Mouse (Mus musculus) ovary, postnatal 10 days (tissue): ENCODE data around the gene Ate1.
"Not testable (repeated sequence)": the region's sequence is repeated elsewhere in the genome, so short reads cannot be mapped to it uniquely, and the experiment has no call there.

Experiments used
- DNase-seq: peaks from one replicate; pipeline ENCODE4 v3.0.0; 2022; ENCODE audit warnings: low spot score

The Ate1 gene

GRCm38 (mm10) chr7:130520049-130520425, at the start of gene Ate1:
Gene Ate1 (minus strand): TSS chr7:130520369.
- DNase-seq, result no peak

- DNase-seq, result no peak
Observed at GRCm38 (mm10) chr7:130568783-130569436, 48.7 kb upstream of the Ate1 start.

GRCm38 (mm10) chr7:130564596-130564995, 44.4 kb upstream of the Ate1 start:
- DNase-seq, result no peak

- DNase-seq, result no peak
Observed at GRCm38 (mm10) chr7:130563880-130564279, 43.7 kb upstream of the Ate1 start.

- no peak for DNase-seq
Observed at GRCm38 (mm10) chr7:130563276-130563675, 43.1 kb upstream of the Ate1 start.

- no peak for DNase-seq
Observed at GRCm38 (mm10) chr7:130560933-130561332, 40.8 kb upstream of the Ate1 start.

GRCm38 (mm10) chr7:130558592-130558991, 38.4 kb upstream of the Ate1 start:
- DNase-seq, result no peak

GRCm38 (mm10) chr7:130555597-130555996, 35.4 kb upstream of the Ate1 start:
- no peak for DNase-seq

GRCm38 (mm10) chr7:130553321-130553720, 33.2 kb upstream of the Ate1 start:
- no peak for DNase-seq

- DNase-seq, result no peak
Observed at GRCm38 (mm10) chr7:130552780-130553179, 32.6 kb upstream of the Ate1 start.

GRCm38 (mm10) chr7:130547635-130548175, 27.5 kb upstream of the Ate1 start:
- no peak for DNase-seq

- peak; percentile 84 for DNase-seq
Observed at GRCm38 (mm10) chr7:130546791-130547484, 26.8 kb upstream of the Ate1 start.

- DNase-seq, result no peak
Observed at GRCm38 (mm10) chr7:130546421-130546790, 26.2 kb upstream of the Ate1 start.

- DNase-seq, result no peak
Observed at GRCm38 (mm10) chr7:130545893-130546292, 25.7 kb upstream of the Ate1 start.

GRCm38 (mm10) chr7:130545401-130545800, 25.2 kb upstream of the Ate1 start:
- no peak for DNase-seq

GRCm38 (mm10) chr7:130543181-130543580, 23.0 kb upstream of the Ate1 start:
- DNase-seq, result no peak

GRCm38 (mm10) chr7:130540176-130540575, 20.0 kb upstream of the Ate1 start:
- no peak for DNase-seq

GRCm38 (mm10) chr7:130537068-130537467, 16.9 kb upstream of the Ate1 start:
- DNase-seq, result no peak

GRCm38 (mm10) chr7:130535174-130535573, 15.0 kb upstream of the Ate1 start:
- DNase-seq, result no peak

- DNase-seq, result peak; percentile 81
Observed at GRCm38 (mm10) chr7:130533316-130534260, 13.4 kb upstream of the Ate1 start.

GRCm38 (mm10) chr7:130531138-130531537, 11.0 kb upstream of the Ate1 start:
- not testable (repeated sequence) for DNase-seq

GRCm38 (mm10) chr7:130527306-130527705, 7.1 kb upstream of the Ate1 start:
- DNase-seq, result no peak
